In genomic region chr4:125932036-125932756, GRCm38 (mm10) we compare ENCODE assay signal across 14 mouse cellular contexts.
DNase-seq lines count a peak whose midpoint lies in the region; ATAC-seq and TF ChIP-seq lines count a peak whose summit lies in the region.
"Had no signal": no experiment of that assay in that cellular context is flagged by ENCODE, and none has a peak within 500 bp of the region (broad histone marks: within the 10 kb centered on the region; RNA-seq: fewer than 3 reads in every experiment).

No protein-coding gene starts in this region.

- H3K4me1 ChIP-seq in hindbrain, embryonic 11.5 days (replicated peaks; ENCODE audit: control insufficient read depth, insufficient read depth, low read length) = peaks cover 19% of the 10 kb centered on the region
- no peaks in the 10 kb centered on the region for H3K4me1 ChIP-seq in midbrain, postnatal 0 days (ENCODE audit: insufficient read depth, low read length)
- no peaks in the 10 kb centered on the region for H3K4me1 ChIP-seq in thymus, adult 2 months (replicated peaks; ENCODE audit: control insufficient read depth, insufficient read depth, low read length)
- H3K4me1 ChIP-seq: heart, embryonic 15.5 days had no signal

- TF ChIP-seq CTCF in midbrain, postnatal 0 days (IDR thresholded peaks at IDR 0.05) = no peak
- no peak for TF ChIP-seq CTCF in thymus, adult 2 months (IDR thresholded peaks at IDR 0.05; ENCODE audit: borderline replicate concordance, control insufficient read depth, extremely low read depth, insufficient read depth, low read length, poor library complexity)

- H3K4me2 ChIP-seq in hindbrain, embryonic 11.5 days (replicated peaks; ENCODE audit: low read depth, low read length) = no peak overlapping the region
- 0 out of 2 replicates have a peak overlapping the region, but pooled peaks have one; percentile 13 for H3K4me2 ChIP-seq in midbrain, postnatal 0 days (ENCODE audit: low read depth, low read length, poor library complexity, severe bottlenecking)
- H3K4me2 ChIP-seq: heart, embryonic 15.5 days had no signal

- ATAC-seq in hindbrain, embryonic 11.5 days (ENCODE audit: low FRiP score) = no peak
- no peak for ATAC-seq in midbrain, postnatal 0 days (ENCODE audit: low FRiP score)
- ATAC-seq: intestine, embryonic 16.5 days had no signal

- no peak for TF ChIP-seq POLR2A in thymus, adult 2 months (IDR thresholded peaks at IDR 0.05; ENCODE audit: control insufficient read depth, extremely low read depth, insufficient read depth, low read length, poor library complexity)

- H3K4me3 ChIP-seq in hindbrain, embryonic 11.5 days (ENCODE audit: low read depth, low read length) = no peak overlapping the region
- H3K4me3 ChIP-seq in midbrain, postnatal 0 days (ENCODE audit: low read depth, low read length) = no peak overlapping the region
- H3K4me3 ChIP-seq in thymus, adult 2 months (ENCODE audit: control insufficient read depth, insufficient read depth, low read length) = no peak overlapping the region
- H3K4me3 ChIP-seq: heart, embryonic 15.5 days; myocyte had no signal

- peak; percentile 24 for DNase-seq in embryo, embryonic 10 days (ENCODE audit: low spot score)
- no peak for DNase-seq in embryo, embryonic 9.5 days (ENCODE audit: extremely low spot score)
- DNase-seq in brain, adult 2 months (ENCODE audit: low read depth, low spot score) = peak; percentile 21
- peak; percentile 49 for DNase-seq in hindbrain, embryonic 11.5 days (ENCODE audit: low spot score)
- peak; percentile 55 for DNase-seq in midbrain, postnatal 0 days (ENCODE audit: low spot score)
- DNase-seq in thymus, adult 2 months = no peak
- DNase-seq in adrenal gland, postnatal 10 days = no peak
- no peak for DNase-seq in frontal cortex, postnatal 25 days (ENCODE audit: low spot score in 2 of 2)
- DNase-seq: cerebellum, adult 2 months; gastrocnemius, postnatal 25 days; right cerebral cortex, postnatal 14 days had no signal

- H3K9me3 ChIP-seq in hindbrain, embryonic 11.5 days (ENCODE audit: control insufficient read depth, low read length) = no peaks in the 10 kb centered on the region
- H3K9me3 ChIP-seq in midbrain, postnatal 0 days (ENCODE audit: low read length) = no peaks in the 10 kb centered on the region
- H3K9me3 ChIP-seq: heart, embryonic 15.5 days had no signal

- H3K27ac ChIP-seq in hindbrain, embryonic 11.5 days (ENCODE audit: low read depth, low read length) = peak overlapping the region; percentile 85
- H3K27ac ChIP-seq in midbrain, postnatal 0 days (ENCODE audit: low read depth, low read length) = no peak overlapping the region
- H3K27ac ChIP-seq in thymus, adult 2 months (ENCODE audit: control insufficient read depth, insufficient read depth, low read length) = no peak overlapping the region
- H3K27ac ChIP-seq: heart, embryonic 15.5 days had no signal

- H3K36me3 ChIP-seq in hindbrain, embryonic 11.5 days (ENCODE audit: control insufficient read depth, insufficient read depth, low read length) = no peaks in the 10 kb centered on the region
- H3K36me3 ChIP-seq in midbrain, postnatal 0 days (ENCODE audit: insufficient read depth, low read length) = no peaks in the 10 kb centered on the region
- no peaks in the 10 kb centered on the region for H3K36me3 ChIP-seq in thymus, adult 2 months (ENCODE audit: control insufficient read depth, insufficient read depth, low read length)
- H3K36me3 ChIP-seq: heart, embryonic 15.5 days had no signal

- WGBS in hindbrain, embryonic 11.5 days = 51% methylated on average over 22 of the region's 22 CpGs
- 33% methylated on average over 22 of the region's 22 CpGs for WGBS in midbrain, postnatal 0 days
- WGBS in thymus, adult 2 months = 85% methylated on average over 22 of the region's 22 CpGs

- H3K27me3 ChIP-seq in hindbrain, embryonic 11.5 days (ENCODE audit: control insufficient read depth, insufficient read depth, low read length) = no peaks in the 10 kb centered on the region
- 0 out of 2 replicates have a peak, but pooled peaks cover 3% of the 10 kb centered on the region for H3K27me3 ChIP-seq in midbrain, postnatal 0 days (ENCODE audit: insufficient read depth, low read length)
- H3K27me3 ChIP-seq in thymus, adult 2 months (ENCODE audit: control insufficient read depth, insufficient read depth, low read length) = no peaks in the 10 kb centered on the region

- H3K9ac ChIP-seq in hindbrain, embryonic 11.5 days (ENCODE audit: low read depth, low read length) = no peak overlapping the region
- H3K9ac ChIP-seq in midbrain, postnatal 0 days (replicated peaks; ENCODE audit: low read length, poor library complexity, severe bottlenecking) = no peak overlapping the region; the same call in 1 of the 2 replicates
- H3K9ac ChIP-seq: heart, embryonic 15.5 days had no signal

Comparison
In these comparisons a context has a peak if more than half of its experiments do, and no peak if none do; other contexts are left out.
1. DNase-seq: peak in embryo, embryonic 10 days (single experiment), brain, adult 2 months (single experiment), hindbrain, embryonic 11.5 days (single experiment) and midbrain, postnatal 0 days (single experiment); none in embryo, embryonic 9.5 days (single experiment), thymus, adult 2 months (single experiment), adrenal gland, postnatal 10 days (single experiment) and frontal cortex, postnatal 25 days (0 of 2).